Comparison of ENCODE assay signal across 18 mouse cellular contexts in the genomic region with DNA sequence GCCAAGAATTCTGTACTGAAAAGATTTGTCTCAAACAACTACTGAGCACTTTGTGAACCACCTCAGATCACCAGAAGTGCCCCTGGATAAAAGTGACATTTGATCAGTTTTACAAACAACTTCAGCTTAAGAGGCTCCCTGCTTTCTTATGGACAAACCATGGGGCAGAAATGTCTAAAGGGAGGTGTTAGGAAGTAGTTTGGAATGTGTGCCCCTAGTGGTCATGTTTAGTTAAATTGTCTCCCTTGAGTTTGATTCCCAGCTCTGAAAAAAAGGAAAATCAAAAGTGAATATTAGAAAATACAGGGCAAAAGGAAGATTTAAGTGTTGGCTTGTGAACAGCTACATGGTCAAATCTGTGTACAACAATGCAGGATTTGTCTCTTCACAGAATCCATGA.
DNase-seq lines count a peak whose midpoint lies in the region; ATAC-seq and TF ChIP-seq lines count a peak whose summit lies in the region.
"Had no signal": no experiment of that assay in that cellular context is flagged by ENCODE, and none has a peak within 500 bp of the region (broad histone marks: within the 10 kb centered on the region; RNA-seq: fewer than 3 reads in every experiment).

No protein-coding gene starts in this region.

- no peak for DNase-seq in heart, adult 2 months
- DNase-seq in heart, adult 11 months, result no peak
- DNase-seq in liver, embryonic 14.5 days (ENCODE audit: low read depth in 3 of 3, low spot score in 3 of 3), result no peak
- DNase-seq in liver, result no peak
- DNase-seq in midbrain, postnatal 0 days (ENCODE audit: low spot score), result no peak
- DNase-seq in midbrain, embryonic 14.5 days, result no peak
- DNase-seq in kidney, adult 18-20 months, result no peak
- DNase-seq: adrenal gland, adult 8-10 months; cerebellum, adult 8-10 months; heart, adult 18-20 months; right cerebral cortex, adult 18-20 months; thymus, postnatal 25 days had no signal

- H3K36me3 ChIP-seq in heart, adult 2 months (ENCODE audit: control insufficient read depth, insufficient read depth, low read length), result no peaks in the 10 kb centered on the region
- H3K36me3 ChIP-seq in liver, embryonic 14.5 days (replicated peaks; ENCODE audit: control insufficient read depth, insufficient read depth, low read depth), result no peaks in the 10 kb centered on the region
- no peaks in the 10 kb centered on the region for H3K36me3 ChIP-seq in midbrain, postnatal 0 days (ENCODE audit: insufficient read depth, low read length)
- H3K36me3 ChIP-seq in midbrain, embryonic 14.5 days (ENCODE audit: control insufficient read depth, insufficient read depth, low read length), result no peaks in the 10 kb centered on the region
- H3K36me3 ChIP-seq: embryonic facial prominence, embryonic 10.5 days; heart, embryonic 15.5 days; hindbrain, embryonic 10.5 days; neural tube, embryonic 13.5 days had no signal

- no peak overlapping the region for H3K4me2 ChIP-seq in liver, embryonic 14.5 days (ENCODE audit: low read depth)
- no peak overlapping the region for H3K4me2 ChIP-seq in midbrain, postnatal 0 days (ENCODE audit: low read depth, low read length, poor library complexity, severe bottlenecking)
- H3K4me2 ChIP-seq in midbrain, embryonic 14.5 days (ENCODE audit: low read length), result no peak overlapping the region
- H3K4me2 ChIP-seq: heart, embryonic 15.5 days; midbrain, embryonic 11.5 days; neural tube, embryonic 13.5 days had no signal

- H3K4me3 ChIP-seq in heart, adult 2 months, result no peak overlapping the region
- H3K4me3 ChIP-seq in liver, embryonic 14.5 days (ENCODE audit: insufficient read depth in 1 of 2, low read depth in 2 of 2, low read length in 2 of 2), result no peak overlapping the region
- H3K4me3 ChIP-seq in midbrain, postnatal 0 days (ENCODE audit: low read depth, low read length), result no peak overlapping the region
- no peak overlapping the region for H3K4me3 ChIP-seq in midbrain, embryonic 14.5 days (replicated peaks; ENCODE audit: low read depth, low read length)
- H3K4me3 ChIP-seq: embryonic facial prominence, embryonic 10.5 days; heart, embryonic 15.5 days; hindbrain, embryonic 10.5 days; neural tube, embryonic 13.5 days had no signal

- no peaks in the 10 kb centered on the region for H3K9me3 ChIP-seq in liver, embryonic 14.5 days (ENCODE audit: control insufficient read depth, low read length)
- no peaks in the 10 kb centered on the region for H3K9me3 ChIP-seq in midbrain, postnatal 0 days (ENCODE audit: low read length)
- no peaks in the 10 kb centered on the region for H3K9me3 ChIP-seq in midbrain, embryonic 14.5 days (ENCODE audit: control insufficient read depth, low read length)
- H3K9me3 ChIP-seq: embryonic facial prominence, embryonic 10.5 days; heart, embryonic 15.5 days; hindbrain, embryonic 10.5 days; neural tube, embryonic 13.5 days had no signal

- no peak overlapping the region for H3K9ac ChIP-seq in heart, adult 2 months (ENCODE audit: low read depth, low read length)
- H3K9ac ChIP-seq in liver, embryonic 14.5 days (replicated peaks), result no peak overlapping the region
- H3K9ac ChIP-seq in midbrain, postnatal 0 days (replicated peaks; ENCODE audit: low read length, poor library complexity, severe bottlenecking), result no peak overlapping the region
- no peak overlapping the region for H3K9ac ChIP-seq in midbrain, embryonic 14.5 days (replicated peaks; ENCODE audit: low read length)
- H3K9ac ChIP-seq: heart, embryonic 15.5 days; neural tube, embryonic 13.5 days had no signal

- intact Hi-C loops in heart, adult 2 months (cut with DNase I), result no loop called here

- H3K27me3 ChIP-seq in heart, adult 2 months (ENCODE audit: control insufficient read depth, insufficient read depth, low read length), result no peaks in the 10 kb centered on the region
- H3K27me3 ChIP-seq in liver, embryonic 14.5 days (ENCODE audit: control insufficient read depth, insufficient read depth, low read length), result no peaks in the 10 kb centered on the region
- no peaks in the 10 kb centered on the region for H3K27me3 ChIP-seq in midbrain, postnatal 0 days (ENCODE audit: insufficient read depth, low read length)
- H3K27me3 ChIP-seq in midbrain, embryonic 14.5 days (ENCODE audit: control insufficient read depth, insufficient read depth, low read length), result no peaks in the 10 kb centered on the region
- H3K27me3 ChIP-seq: heart, embryonic 15.5 days; neural tube, embryonic 13.5 days had no signal

- no peak for ATAC-seq in liver, embryonic 14.5 days (ENCODE audit: insufficient read depth)
- ATAC-seq in midbrain, postnatal 0 days (ENCODE audit: low FRiP score), result no peak
- ATAC-seq in midbrain, embryonic 14.5 days (ENCODE audit: low FRiP score, low TSS enrichment), result no peak

- no peak for TF ChIP-seq EP300 in heart, adult 2 months (IDR thresholded peaks at IDR 0.05; ENCODE audit: insufficient read depth, low read depth, low read length)
- TF ChIP-seq EP300 in liver, embryonic 14.5 days (IDR thresholded peaks at IDR 0.05; ENCODE audit: low read depth), result no peak

- H3K27ac ChIP-seq in heart, adult 2 months, result no peak overlapping the region
- H3K27ac ChIP-seq in liver, embryonic 14.5 days, result no peak overlapping the region
- H3K27ac ChIP-seq in midbrain, postnatal 0 days (ENCODE audit: low read depth, low read length), result no peak overlapping the region
- H3K27ac ChIP-seq in midbrain, embryonic 14.5 days (replicated peaks; ENCODE audit: low read depth, low read length), result no peak overlapping the region
- H3K27ac ChIP-seq: embryonic facial prominence, embryonic 10.5 days; heart, embryonic 15.5 days; hindbrain, embryonic 10.5 days; macrophage; neural tube, embryonic 13.5 days had no signal

- TF ChIP-seq CTCF in heart, adult 2 months (IDR thresholded peaks at IDR 0.05), result peak; percentile 49
- peak; percentile 8; the same call in 1 of the 2 replicates for TF ChIP-seq CTCF in liver, embryonic 14.5 days (IDR thresholded peaks at IDR 0.05; ENCODE audit: low read depth)
- TF ChIP-seq CTCF in midbrain, postnatal 0 days (IDR thresholded peaks at IDR 0.05), result peak; percentile 44

- H3K4me1 ChIP-seq in heart, adult 2 months (ENCODE audit: control insufficient read depth, insufficient read depth, low read length), result no peaks in the 10 kb centered on the region
- H3K4me1 ChIP-seq in liver, embryonic 14.5 days (replicated peaks; ENCODE audit: control insufficient read depth in 2 of 2, insufficient read depth in 2 of 2, low read length in 1 of 2), result peaks cover 0 to 6% of the 10 kb centered on the region in 2 experiments; a peak in 1 of 4 replicates
- no peaks in the 10 kb centered on the region for H3K4me1 ChIP-seq in midbrain, postnatal 0 days (ENCODE audit: insufficient read depth, low read length)
- no peaks in the 10 kb centered on the region for H3K4me1 ChIP-seq in midbrain, embryonic 14.5 days (ENCODE audit: control insufficient read depth, insufficient read depth, low read length)

- no peaks in the 10 kb centered on the region for H3K79me2 ChIP-seq in heart, adult 2 months (replicated peaks; ENCODE audit: control insufficient read depth, insufficient read depth, low read length)

- no peak for TF ChIP-seq POLR2A in heart, adult 2 months (IDR thresholded peaks at IDR 0.05; ENCODE audit: insufficient read depth, low read depth, low read length)
